Mouse (Mus musculus): ENCODE measurements around the gene Pla2g4c.

Gene Pla2g4c

DNA sequence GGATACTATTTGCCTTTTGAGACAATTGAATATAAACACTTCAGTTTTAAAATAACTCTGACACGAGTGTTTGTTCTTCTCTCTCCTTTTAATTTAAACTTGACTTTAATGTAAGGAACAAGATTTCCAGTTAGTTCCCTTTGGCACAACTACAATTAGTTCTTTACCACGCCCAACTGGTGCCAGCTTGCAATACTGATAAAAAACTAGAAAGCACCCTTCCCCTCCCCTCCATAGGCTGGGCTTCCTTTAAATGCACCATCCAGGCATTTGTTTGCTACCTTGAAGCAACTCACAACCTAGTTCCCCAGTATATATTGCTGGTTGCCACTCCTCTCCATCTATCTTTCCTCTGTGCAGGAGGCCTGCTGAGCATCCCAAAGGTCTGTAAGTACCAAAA, at the start of gene Pla2g4c:
Gene Pla2g4c (plus strand): TSS at position 340 of the 400 bp plus-strand sequence.
- no peak for DNase-seq (ENCODE audit: low read depth)

DNA sequence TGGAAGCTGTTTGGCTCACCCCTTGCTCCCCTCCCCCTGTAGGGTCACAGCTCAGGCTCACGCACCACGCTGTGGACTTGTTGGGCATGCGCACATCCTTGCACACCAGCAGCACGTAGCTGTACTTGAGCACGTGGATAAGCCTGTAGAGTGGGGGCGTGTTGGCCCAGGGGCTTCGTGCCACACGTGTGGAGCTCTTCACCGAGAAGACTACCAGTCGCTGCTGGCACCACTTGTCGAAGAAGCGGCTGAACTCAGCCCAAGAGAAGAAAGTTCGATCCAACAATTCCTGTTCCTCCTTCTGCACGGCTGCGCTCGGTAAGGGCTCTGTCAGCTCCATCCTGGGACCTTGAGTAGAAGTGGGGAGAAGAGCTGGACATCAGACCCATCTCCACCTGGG, 47.4 kb upstream of the Pla2g4c start, which contains the start of gene Lig1:
Gene Lig1 (plus strand): TSS at position 203 of the 400 bp plus-strand sequence.
- no peak for DNase-seq (ENCODE audit: low read depth)

DNA sequence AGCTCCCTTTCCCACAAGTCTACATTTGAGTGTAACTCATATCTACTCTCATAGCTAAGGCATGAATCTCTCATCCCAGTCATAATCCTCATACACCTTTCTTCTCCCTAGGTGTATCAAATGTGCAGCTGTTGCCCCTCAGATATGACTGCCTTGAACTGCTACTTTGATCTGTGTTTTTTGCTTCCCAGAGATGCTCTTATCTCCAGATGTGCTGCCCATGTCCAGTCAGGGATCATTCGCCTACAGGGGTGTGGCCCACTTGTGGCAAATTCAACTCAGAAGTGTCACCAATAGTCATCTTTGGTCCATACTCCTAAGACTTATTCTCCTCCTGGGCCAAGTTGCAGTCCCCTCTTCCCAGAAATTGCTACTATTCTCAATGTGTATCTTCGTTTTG, 46.6 kb upstream of the Pla2g4c start:
- DNase-seq (ENCODE audit: low read depth) = no peak

DNA sequence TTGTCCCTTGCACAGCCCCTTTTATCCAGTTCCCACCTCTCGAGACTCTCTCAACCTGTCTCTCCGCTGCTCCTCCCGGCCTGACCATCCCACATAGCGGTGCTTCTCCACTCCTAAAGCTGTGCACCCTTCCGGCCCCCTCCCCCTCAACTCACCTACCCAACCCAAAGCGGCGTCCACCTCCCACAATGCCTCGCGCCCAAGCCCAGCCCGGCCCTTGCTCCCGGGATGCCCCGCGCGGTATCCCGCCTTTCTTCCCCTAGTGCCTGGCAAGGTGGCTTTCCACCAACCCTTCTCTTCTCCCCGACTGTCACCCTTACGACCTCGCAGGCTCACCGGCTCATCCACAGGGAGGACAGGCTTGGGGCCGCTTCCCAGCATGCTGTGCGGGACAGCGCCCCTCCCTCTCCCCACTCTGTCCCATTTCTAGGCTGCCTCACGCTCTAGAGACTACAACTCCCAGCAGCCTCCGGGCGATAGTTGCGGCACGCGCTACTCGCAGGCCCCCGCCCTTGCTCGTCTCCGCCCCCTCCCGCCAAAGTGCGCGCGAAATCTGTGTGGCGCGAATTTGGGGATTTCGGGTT, 46.1 kb upstream of the Pla2g4c start, which contains the start of gene Zswim9:
Gene Zswim9 (minus strand): TSS at position 414 of the 584 bp plus-strand sequence.
- DNase-seq (ENCODE audit: low read depth) = peak; percentile 96

DNA sequence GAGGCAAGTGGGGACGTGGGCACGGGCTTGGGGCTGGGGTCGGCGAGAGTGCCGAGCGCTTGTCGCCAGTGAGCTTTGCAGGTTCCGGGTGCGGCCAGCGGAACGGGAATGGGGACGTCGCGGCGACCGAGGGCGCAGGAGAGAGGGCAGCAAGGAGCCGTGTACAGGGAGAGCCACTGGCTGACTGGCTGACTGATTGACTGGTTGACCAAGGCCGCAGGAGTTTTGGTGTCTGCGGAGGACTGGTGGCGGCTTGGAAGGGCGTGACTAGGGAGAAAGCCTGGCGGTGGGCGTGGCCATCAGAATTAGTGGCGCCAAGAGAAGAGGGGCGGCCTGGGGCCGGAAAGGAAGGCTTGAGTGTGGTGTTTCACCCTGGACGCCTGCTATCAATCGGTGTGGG, 45.5 kb upstream of the Pla2g4c start:
- DNase-seq (ENCODE audit: low read depth) = peak; percentile 27

DNA sequence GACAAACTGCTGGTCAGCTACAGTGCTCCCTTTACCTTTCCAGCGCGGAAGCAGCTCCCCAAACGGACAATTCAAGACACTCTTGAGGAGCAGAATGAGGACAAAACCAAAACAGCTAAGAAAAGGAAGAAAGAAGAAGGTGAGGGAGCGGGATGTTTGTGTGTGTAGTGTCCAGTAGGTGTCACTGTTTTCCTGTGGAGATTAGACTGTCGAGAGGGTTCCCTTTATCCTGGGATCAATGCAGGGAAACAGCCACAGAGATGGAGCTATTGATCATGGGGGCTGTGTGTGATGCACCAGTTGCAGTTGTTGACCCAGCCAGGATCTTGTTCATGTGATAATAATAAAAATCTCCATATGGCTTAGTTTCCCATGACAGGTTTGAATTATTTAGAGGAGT, 35.8 kb upstream of the Pla2g4c start:
- peak; percentile 61 for DNase-seq (ENCODE audit: low read depth)

DNA sequence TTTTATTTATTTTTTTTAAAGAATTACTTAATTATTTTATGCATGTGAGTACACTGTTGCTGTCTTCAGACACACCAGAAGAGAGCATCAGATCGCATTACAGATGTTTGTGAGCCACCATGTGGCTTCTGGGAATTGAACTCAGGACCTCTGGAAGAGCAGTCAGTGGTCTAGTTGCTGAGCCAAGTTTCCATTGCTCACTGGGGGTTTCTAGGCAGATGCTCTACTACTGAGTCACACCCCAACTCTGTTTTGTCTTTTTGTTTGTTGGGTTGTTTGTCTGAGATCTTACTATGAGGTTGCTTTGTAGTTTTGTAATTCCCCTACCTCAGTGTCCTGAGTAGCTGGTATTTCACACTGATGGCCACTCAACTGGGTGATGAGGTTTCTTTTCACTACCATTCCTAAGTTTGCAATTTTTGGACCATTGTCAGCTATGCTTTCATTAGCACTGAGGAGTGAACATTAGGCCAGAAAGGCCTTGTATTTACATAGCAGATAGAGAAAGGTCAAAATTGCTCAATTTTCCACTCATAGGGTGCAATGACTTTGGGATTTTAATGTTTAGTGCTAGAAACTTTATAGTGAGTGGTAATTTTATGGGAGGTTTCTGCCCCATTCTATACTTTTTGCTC, 34.3 kb upstream of the Pla2g4c start:
- DNase-seq (ENCODE audit: low read depth) = no peak

DNA sequence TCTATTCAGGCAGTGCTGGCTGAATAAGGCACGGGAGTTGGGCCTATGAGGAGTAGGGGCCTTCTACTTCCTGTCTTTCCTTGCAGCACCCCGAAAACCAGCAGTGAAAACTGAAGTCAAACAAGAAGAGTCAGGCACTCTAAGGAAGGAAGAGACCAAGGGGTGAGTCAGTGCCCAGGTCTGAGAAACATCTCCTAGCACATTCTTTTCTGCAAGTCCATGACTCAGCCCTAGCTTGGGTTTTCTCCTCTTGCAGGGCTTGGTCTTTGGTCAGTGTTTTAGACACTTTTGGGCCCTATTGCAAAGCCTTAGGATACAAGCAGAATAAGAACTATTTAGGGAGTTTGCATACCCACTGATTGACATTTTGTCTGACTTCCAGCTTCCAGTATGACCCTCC, 33.1 kb upstream of the Pla2g4c start:
- DNase-seq (ENCODE audit: low read depth) = no peak

DNA sequence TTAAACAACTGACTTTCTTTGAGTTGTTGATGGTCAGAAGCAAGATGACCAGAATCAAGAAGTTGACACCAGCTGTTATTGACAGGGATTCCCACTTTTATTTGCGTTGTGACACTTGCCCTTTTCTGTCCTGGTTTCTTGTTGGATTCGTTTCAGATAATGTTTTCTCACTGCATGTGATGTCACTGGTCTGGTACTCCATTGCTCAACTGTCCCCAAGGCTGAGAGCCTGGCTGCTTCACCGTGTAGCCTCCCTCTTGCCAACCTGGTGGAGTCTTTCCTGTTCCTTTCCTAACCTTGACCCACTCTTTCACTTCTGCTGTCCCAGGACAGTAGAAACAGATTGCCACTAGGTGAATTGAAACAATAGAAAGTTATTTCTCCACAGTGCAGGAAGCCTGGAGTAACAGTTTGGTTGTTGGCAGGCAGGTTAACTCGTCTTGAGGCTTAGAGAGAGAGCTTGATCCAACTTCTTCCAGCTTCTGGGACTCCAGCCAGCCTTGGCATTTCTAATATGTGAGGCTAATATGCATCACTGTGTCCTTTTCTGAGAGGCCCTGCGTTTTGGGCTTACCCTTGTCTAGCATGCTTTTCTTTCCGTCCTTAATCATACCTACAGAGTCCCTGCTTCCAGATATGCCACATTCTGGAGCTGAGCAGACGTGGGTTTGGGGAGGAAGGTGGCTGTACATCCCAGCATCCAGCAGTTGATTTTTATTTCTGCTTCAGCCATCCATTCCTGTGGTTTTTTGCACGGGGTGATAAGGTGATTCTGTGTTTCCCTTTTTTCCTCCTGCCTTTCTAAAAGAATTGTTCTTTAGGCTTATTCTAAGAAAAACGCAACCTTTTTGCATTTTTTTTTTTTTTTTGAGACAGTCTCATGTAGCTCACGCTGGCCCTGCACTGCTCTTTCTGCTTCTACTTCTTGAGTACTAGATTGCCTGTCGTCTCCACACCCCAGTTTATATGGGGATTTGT, 30.3 kb upstream of the Pla2g4c start:
- no peak for DNase-seq (ENCODE audit: low read depth)

DNA sequence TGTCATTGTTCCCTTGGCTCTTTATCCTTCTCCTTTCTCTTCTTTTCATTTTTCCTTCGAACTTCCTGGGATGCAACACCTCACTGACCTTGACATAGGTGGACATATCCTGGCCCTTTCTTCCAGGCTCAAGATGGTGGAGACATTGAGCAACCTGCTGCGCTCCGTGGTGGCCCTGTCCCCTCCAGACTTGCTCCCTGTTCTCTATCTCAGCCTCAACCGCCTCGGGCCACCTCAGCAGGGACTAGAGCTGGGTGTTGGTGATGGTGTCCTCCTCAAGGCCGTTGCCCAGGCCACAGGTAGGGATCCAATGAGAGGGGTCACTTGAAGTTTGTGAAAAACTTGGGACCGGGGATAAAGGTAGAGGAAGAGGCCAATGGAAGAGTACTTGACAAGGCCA, 29.2 kb upstream of the Pla2g4c start:
- DNase-seq (ENCODE audit: low read depth) = no peak

DNA sequence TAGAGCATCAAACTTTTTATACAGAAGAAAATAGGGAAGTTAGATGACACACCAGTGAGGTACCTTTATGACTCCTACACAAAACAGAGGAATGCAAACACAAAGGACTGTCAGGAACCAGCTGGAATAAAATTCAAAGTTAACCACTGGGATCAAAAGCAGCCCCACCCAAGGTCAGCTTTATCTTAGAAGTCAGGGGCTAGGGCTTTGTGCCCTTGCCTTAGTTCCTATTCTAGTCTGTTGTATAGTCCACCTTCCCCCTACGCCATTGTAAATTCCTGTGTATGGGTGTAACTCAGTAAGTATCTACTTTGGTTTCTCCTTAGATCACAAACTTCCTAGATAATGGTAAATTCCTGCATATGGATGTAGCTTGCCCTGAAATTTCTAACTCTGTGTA, 26.8 kb upstream of the Pla2g4c start:
- no peak for DNase-seq (ENCODE audit: low read depth)

DNA sequence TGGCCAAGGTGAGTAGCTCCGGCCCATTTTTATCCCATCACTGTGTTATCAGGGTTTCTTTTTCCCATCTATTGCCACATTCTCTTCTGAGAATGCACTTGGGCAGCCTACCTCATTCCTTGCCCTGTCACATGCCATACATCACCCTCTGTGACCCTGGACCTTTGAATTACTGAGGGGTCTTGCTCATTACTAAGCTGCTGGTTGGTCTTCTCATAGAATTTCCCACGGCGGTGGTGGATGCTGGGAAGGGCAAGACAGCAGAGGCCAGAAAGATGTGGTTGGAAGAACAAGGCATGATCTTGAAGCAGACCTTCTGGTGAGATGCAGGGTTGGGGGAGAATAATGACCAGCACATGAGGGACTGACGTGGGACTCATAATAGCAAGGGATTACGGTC, 25.6 kb upstream of the Pla2g4c start:
- DNase-seq (ENCODE audit: low read depth) = no peak

DNA sequence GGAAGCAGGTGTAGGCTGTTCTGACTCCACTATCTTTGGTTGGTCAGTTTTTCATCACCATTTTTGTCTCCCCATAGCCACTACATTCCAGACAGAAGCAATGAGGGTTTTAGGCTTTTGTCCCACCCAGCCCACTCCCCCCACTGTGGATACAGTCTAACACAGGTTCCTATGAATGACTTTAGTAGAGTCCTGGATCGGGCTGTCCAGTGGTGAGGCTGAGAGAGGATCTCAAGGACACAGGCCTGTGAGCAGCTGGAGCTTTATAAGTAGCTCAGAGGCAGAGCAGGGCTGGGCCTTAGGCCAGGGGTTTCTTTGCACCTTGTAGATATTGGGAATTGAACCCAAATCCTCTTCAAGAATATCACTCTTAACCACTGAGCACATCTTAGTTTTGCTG, 22.8 kb upstream of the Pla2g4c start:
- DNase-seq (ENCODE audit: low read depth) = no peak

DNA sequence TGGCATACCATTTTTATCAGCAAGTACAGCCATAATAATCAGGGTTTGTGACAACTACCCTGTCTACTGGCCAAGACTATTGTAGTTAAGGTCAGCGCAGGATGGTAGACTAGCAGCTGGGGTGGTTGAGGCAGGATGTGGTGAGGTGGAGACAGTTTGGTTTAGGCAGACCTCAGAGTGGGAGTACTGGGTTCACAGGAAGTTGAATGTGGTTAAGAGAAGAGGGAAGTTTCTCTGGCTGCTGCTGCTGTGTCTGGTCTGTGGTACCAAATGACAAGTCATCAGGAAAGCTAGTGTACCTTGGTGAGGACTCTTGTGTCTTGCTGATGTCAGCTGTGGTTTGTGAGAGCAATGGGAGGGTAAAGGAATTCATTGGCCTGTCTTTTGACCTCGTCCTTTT, 21.7 kb upstream of the Pla2g4c start:
- peak; percentile 82 for DNase-seq (ENCODE audit: low read depth)

DNA sequence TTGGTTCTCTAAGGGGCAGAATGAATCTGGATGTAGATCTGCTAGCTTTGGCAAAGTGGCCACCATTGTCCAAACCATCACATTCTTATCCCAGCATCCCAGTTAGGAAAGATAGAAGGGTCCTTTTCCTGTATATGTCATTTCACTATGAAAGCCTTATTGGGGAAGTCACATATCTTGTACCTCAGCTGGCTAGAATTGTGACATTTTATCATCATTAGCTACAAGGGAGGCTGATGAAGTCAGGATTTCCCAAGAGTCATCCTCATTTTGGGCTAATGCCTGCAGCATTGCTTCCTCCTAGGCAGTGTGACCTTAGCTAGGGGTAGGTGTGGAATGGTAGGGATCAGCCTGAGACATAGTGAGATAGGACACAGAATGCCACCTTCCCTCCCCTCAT, 21.1 kb upstream of the Pla2g4c start:
- DNase-seq (ENCODE audit: low read depth) = no peak

DNA sequence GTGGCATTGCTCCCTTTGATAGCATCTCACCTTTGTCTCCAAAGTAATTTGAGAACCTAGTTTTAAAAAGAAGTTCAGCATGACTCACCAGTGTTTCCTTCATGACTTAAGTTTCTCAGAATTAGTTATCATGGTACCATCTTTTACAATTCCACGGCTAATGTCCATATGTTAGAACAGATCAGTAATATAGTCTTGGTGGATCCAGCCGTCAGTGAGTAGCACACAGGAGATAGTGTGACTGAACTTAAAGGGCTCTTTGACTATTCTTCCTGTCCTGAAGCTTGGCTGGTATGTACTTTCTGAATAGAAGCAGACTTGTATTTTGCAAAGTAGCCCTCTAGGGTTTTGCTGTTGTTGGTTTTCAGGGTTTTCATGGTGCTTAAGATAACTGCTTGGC, 15.0 kb upstream of the Pla2g4c start:
- no peak for DNase-seq (ENCODE audit: low read depth)

DNA sequence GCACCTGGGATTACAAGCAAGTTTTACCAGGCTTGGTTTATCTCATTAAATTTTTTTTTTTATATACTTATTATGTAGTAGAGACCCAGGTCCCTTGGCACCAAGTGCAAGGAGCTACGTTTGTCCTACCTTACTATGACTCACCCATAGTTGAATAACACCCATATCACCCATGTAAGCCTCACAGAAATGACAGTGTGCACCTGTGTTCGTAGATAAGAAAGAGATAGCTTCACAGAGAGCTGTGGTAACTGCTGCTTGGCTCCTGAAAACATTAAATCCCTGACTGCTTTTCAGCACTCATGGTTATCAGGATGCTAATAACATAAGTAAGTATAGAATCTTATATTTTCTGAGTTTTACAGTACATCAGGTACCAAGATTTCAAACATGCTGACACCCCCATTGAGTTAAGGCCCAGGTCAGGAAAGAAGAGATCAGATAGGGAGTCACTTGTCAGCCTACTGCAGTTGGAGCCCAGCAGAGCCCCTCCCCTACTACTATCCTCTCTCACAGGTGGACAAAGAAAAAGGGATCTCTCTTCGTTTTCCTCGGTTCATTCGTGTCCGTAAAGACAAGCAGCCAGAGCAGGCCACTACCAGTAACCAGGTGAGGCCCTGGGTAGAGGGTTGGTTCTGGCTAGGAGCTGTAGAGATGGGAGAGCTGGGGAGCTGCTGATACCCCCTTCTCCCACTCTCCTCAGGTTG, 13.8 kb upstream of the Pla2g4c start:
- DNase-seq (ENCODE audit: low read depth) = no peak

DNA sequence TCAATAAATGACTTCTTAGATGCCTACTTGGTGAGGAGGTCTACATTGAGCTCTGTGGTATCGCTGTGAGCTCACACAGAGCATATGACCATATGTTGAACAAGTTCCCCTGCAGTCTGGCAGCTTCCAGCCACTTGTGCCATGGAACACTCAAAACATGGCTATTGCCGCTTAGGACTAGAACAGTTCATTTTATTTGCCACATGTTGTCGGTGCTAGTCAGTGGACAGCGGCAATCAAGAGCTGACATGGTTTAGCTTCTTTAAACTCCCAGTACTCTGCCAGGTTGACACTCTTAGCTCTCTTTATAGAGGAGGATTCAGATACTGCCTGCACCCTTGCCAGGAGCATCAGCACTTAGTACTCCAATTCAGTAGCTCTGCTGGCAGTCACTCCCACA, 13.1 kb upstream of the Pla2g4c start:
- no peak for DNase-seq (ENCODE audit: low read depth)

DNA sequence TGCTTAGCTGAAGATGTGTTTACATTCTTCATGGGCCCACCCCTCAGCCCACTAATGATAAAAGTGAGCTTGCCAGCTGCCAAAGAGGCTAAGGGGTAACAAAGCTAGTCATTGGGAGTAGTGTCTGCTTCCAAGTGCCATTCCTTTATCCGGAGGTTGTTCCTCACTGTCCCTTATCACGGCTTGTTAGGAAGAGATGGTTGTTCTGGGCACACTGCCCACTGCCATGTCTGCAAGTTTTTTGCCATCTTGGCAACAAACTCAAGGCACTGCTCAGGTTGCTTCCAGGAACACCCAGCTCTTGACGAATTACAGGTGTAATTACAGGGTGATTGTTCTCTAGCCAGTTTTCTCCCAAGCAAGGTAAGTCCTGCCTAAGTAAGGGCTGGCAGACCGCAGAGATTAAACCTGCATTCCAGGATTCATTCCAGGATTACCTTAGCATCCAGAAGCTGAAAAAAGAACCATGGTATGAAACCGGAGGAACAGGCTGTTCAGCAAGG, 10.3 kb upstream of the Pla2g4c start:
- DNase-seq (ENCODE audit: low read depth) = no peak

DNA sequence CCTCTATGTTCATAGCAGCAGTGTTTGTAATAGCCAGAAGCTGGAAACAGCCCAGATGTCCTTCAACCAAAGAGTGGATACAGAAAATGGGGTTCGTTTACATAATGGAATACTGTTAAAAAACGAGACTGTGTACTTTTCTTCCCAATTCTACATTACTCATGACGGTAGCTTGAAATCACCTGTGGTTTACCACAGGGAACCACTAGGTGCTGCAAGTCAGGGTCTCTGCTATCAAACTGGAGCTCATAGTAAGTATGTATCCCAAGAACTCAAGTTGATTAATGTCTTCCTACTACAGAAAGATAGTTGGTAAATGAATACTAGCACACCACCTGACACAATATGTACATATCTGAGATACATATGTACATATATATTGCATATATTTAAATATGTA, 3.0 kb upstream of the Pla2g4c start:
- peak; percentile 8 for DNase-seq (ENCODE audit: low read depth)

DNA sequence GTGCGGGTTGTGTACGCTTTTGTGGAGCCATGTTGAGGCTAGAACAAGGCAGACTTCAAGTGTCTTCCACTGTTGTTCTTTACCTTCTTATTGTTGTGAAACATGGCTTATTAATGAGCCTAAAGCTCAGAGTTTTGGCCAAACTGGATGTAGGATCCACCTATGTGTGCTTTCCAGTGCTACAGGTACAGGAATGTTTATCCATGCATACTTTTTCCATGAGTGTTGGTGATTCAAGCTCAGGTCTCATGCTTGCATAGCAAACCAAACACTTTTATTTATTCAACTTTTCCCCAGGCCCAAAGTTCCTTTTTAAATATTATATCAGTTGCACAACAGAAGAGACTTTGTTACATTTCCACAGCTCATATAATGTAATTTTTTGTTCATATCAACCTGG, 6.1 kb downstream of the Pla2g4c start:
- DNase-seq (ENCODE audit: low read depth) = no peak

DNA sequence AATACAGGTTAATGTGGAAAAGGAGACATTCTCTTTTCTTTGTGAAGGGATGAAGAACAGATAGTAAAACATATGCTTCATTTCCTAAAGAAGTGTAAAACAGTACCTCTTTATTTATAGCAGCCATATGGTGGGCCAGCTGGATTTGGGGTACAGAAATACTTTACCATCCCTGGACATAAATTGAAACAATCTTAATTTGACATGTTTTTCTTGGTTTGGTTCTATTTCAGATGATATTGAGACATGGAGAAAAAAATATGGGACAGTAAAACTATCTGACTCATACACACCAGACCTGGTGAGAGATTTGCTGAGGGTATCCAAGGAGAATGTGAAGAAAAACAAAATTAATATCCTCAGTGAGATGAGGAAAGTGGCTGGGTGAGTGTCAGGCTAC, 31.5 kb downstream of the Pla2g4c start:
- no peak for DNase-seq (ENCODE audit: low read depth)
